Mouse (Mus musculus) limb, embryonic 14.5 days (tissue): ENCODE data around the gene Myl6b. TPM values are rescaled to one million over a fixed set of nuclear protein-coding genes. Genes with fewer than 3 reads are reported as not detected.
A peak's percentile ranks its signal among the peaks of the same experiment; 100 is the strongest.

Experiments used
- ATAC-seq: fragments of 200-750 bp; cut with Nextera tagmentation; 2 replicates; pipeline ENCODE4 v1.8.0; 2017; ENCODE audit warnings: low read depth, moderate number of reproducible peaks, moderate TSS enrichment; ENCODE audit not compliant: low FRiP score
- DNase-seq: peaks from one replicate; pipeline ENCODE4 v3.0.0-alpha.2; 2015; ENCODE audit warnings: low spot score
- H3K27ac ChIP-seq: fragments of 300-500 bp; sonication (generic); replicated peaks from 2 replicates; pipeline ENCODE4 v1.5.1; 2014; ENCODE audit warnings: low read depth, mild to moderate bottlenecking, low read length, moderate library complexity, mixed read lengths
- H3K27me3 ChIP-seq: fragments of 300-500 bp; sonication (generic); 2 replicates; pipeline ENCODE4 v1.6.1; 2014; ENCODE audit warnings: low read length, mixed read lengths; ENCODE audit not compliant: control insufficient read depth, insufficient read depth
- H3K36me3 ChIP-seq: fragments of 300-500 bp; sonication (generic); 2 replicates; pipeline ENCODE4 v1.6.1; 2014; ENCODE audit warnings: mild to moderate bottlenecking, low read length, moderate library complexity, mixed read lengths; ENCODE audit not compliant: control insufficient read depth, insufficient read depth
- H3K4me1 ChIP-seq: fragments of 300-500 bp; sonication (generic); 2 replicates; pipeline ENCODE4 v1.6.1; 2014; ENCODE audit warnings: antibody characterized with exemption, low read length, mixed read lengths; ENCODE audit not compliant: control insufficient read depth, insufficient read depth
- H3K4me2 ChIP-seq: fragments of 300-500 bp; sonication (generic); replicated peaks from 2 replicates; pipeline ENCODE4 v1.6.1; 2014; ENCODE audit warnings: low read depth, mild to moderate bottlenecking, low read length, moderate library complexity; ENCODE audit not compliant: severe bottlenecking
- H3K4me3 ChIP-seq: fragments of 300-500 bp; sonication (generic); replicated peaks from 2 replicates; pipeline ENCODE4 v1.5.1; 2014; ENCODE audit warnings: low read length
- H3K9ac ChIP-seq: fragments of 300-500 bp; sonication (generic); 2 replicates; pipeline ENCODE4 v1.6.1; 2014; ENCODE audit warnings: mild to moderate bottlenecking, low read depth, low read length, moderate library complexity; ENCODE audit not compliant: severe bottlenecking
- H3K9me3 ChIP-seq: fragments of 300-500 bp; sonication (generic); 2 replicates; pipeline ENCODE4 v1.6.1; 2016; ENCODE audit warnings: low read length; ENCODE audit not compliant: control insufficient read depth
- POLR2A ChIP-seq: fragments of 200-500 bp; IDR thresholded peaks from 2 replicates; pipeline ENCODE4 v1.8.0; 2012; ENCODE audit warnings: inconsistent platforms, mild to moderate bottlenecking, moderate library complexity, borderline replicate concordance; ENCODE audit not compliant: insufficient read depth, insufficient read length; ENCODE audit errors: extremely low read depth
- WGBS: fragments of 180-500 bp; shearing (Covaris S2); extraction: QIAGEN DNeasy Blood & Tissue Kit; methylation state at CpG from one replicate; pipeline ENCODE4 v1.1.7; 2014; 5-methylcytosine and 5-hydroxymethylcytosine counted together
- polyA plus RNA-seq, 2 experiments: library from polyadenylated mRNA; depleted of rRNA in 1 of 2; stranded (reverse) in 1 of 2; unstranded in 1 of 2; fragments of >200 nt; fragmentation: Nextera tagmentation in 1 of 2; extraction: Ambion mirVana in 1 of 2; gene quantifications; 2 replicates each; pipeline versions ENCODE4 v1.2.1 to v1.2.3; 2012 to 2014

Myl6b gene
- polyA plus RNA-seq, 2 experiments: 6.6 to 56.7 TPM

DNA sequence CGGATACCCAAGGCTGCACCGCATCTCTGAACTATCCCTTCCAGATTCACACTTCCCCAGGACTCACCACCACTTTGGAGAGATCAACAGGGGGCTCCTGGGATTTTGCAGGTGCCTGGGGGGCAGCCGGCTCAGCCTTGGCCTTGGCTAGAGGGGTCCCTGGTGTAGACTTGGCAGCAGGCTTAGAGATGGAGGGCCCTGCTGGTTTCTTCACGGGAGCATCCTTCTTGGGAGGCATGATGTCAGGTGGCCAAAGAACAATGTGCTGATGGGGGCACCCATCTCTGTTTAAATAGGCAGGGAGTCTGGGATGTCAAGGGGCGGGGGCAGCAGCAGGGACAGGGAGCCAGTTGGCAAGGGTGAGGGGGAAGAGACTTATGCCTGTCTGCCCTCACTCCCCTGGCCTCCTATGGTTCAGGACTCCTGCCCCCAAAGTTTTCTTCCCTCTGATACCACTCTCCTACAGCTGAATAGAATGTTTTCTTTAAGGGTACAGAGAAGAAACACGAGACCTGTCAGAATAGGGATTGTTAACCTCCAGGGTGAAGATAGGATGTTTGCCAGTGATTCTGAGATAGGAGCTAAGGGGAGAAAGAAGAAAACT lies 1.2 kb downstream of the Myl6b start:
- no peak overlapping the region for H3K27ac ChIP-seq
- DNase-seq: no peak
- H3K4me3 ChIP-seq: no peak overlapping the region
- H3K4me1 ChIP-seq: peaks cover 10% of the 10 kb centered on the region
- no peak overlapping the region for H3K9ac ChIP-seq
- WGBS: 49% methylated on average over 6 of the region's 6 CpGs
- H3K27me3 ChIP-seq: no peaks in the 10 kb centered on the region
- ATAC-seq: no peak
- no peaks in the 10 kb centered on the region for H3K9me3 ChIP-seq
- no peak for TF ChIP-seq POLR2A
- H3K36me3 ChIP-seq: no peaks in the 10 kb centered on the region
- no peak overlapping the region for H3K4me2 ChIP-seq

DNA sequence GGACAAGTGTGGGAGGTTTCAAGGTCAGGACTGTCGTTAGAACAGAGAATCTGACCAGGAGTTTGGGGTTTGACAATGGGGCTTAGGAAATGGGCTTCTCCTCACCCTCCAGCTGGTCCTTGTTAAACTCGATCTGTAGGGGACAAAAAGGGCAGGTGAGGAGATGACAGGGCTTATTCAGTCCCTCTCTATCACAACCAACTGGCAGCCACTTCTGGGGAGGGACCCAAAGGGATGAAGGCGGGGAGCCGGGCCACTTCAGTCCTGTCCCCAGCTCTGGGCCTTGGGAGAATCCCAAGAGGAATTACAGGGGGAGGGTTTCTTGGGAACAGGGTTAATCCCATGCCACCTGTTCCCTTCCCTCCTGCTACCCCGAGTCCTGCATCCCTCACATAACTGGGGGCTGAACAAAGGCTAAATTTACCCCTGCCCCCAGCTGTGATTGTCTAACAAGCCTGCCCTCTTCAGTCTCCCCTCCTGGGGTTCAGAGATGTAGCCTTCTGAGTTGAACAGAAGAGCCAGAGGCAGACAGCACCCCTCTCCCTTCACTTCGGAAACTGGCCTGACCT lies 1.9 kb downstream of the Myl6b start:
- Histone ChIP-seq H3K4me2 (no peak overlapping the region), H3K9ac (no peak overlapping the region), H3K27me3 (no peaks in the 10 kb centered on the region), H3K27ac (no peak overlapping the region), H3K9me3 (no peaks in the 10 kb centered on the region), H3K4me3 (no peak overlapping the region), H3K4me1 (peaks cover 14% of the 10 kb centered on the region), H3K36me3 (peaks cover 4% of the 10 kb centered on the region)
- TF ChIP-seq POLR2A: no peak
- DNase-seq (peak; percentile 15), ATAC-seq (no peak)
- WGBS: 30% methylated on average over 4 of the region's 6 CpGs

DNA sequence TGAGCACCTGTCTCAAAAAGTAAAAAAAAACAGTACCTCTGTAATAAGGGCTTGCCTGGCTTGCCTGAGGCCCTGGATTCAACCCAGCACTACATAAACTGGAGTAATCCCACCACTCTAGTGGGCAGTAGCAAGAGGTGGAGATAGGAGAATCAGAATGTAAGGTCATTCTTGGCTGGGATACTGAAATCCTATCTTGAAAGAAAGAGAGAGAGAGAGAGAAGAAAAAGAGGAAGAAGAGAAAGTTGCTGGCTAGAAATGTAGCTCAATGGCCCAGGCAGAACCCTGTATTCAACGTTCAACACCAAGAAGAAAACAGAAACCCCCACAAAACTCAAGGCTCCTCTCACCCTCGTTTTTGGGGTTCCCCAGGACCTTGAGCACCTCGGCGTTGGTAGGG lies 2.6 kb downstream of the Myl6b start:
- no peak overlapping the region for H3K9ac ChIP-seq
- H3K27me3 ChIP-seq: no peaks in the 10 kb centered on the region
- peaks cover 20% of the 10 kb centered on the region for H3K4me1 ChIP-seq
- no peak overlapping the region for H3K4me2 ChIP-seq
- H3K36me3 ChIP-seq: peaks cover 11% of the 10 kb centered on the region
- no peak for TF ChIP-seq POLR2A
- H3K4me3 ChIP-seq: no peak overlapping the region
- no peak overlapping the region for H3K27ac ChIP-seq
- DNase-seq (no peak), ATAC-seq (no peak)
- 81% methylated on average over 4 of the region's 4 CpGs for WGBS
- no peaks in the 10 kb centered on the region for H3K9me3 ChIP-seq

GRCm38 (mm10) chr10:128495270-128495669 lies 3.2 kb downstream of the Myl6b start:
- Histone ChIP-seq H3K4me1 (peaks cover 20% of the 10 kb centered on the region), H3K27me3 (no peaks in the 10 kb centered on the region), H3K4me3 (peak overlapping the region; percentile 79), H3K9ac (no peak overlapping the region), H3K4me2 (peak overlapping the region; percentile 66; the same call in 1 of the 2 replicates), H3K36me3 (peaks cover 16% of the 10 kb centered on the region), H3K9me3 (no peaks in the 10 kb centered on the region), H3K27ac (no peak overlapping the region; the same call in 1 of the 2 replicates)
- DNase-seq: no peak
- no peak for ATAC-seq
- WGBS: 75% methylated on average over 2 of the region's 2 CpGs
- no peak for TF ChIP-seq POLR2A

GRCm38 (mm10) chr10:128494667-128495245 lies 3.7 kb downstream of the Myl6b start:
- H3K4me1 ChIP-seq: peaks cover 20% of the 10 kb centered on the region
- peak overlapping the region; percentile 79 for H3K4me3 ChIP-seq
- 59% methylated on average over 11 of the region's 11 CpGs for WGBS
- peaks cover 21% of the 10 kb centered on the region for H3K36me3 ChIP-seq
- H3K27me3 ChIP-seq: no peaks in the 10 kb centered on the region
- DNase-seq (no peak), ATAC-seq (no peak)
- H3K9me3 ChIP-seq: no peaks in the 10 kb centered on the region
- TF ChIP-seq POLR2A: no peak
- H3K27ac ChIP-seq: peak overlapping the region; percentile 97; the same call in 1 of the 2 replicates
- H3K4me2 ChIP-seq: peak overlapping the region; percentile 66
- peak overlapping the region; percentile 75 for H3K9ac ChIP-seq
